Mouse (Mus musculus) kidney, adult 11 months (tissue): ENCODE measurements at regions not wholly inside any gene's neighbourhood (a gene's known extent, or its start where the extent isn't known, plus 50 kb on each side); places are given as distances from the start of the nearest gene placed in this dataset.

ENCODE experiments used
- DNase-seq: peaks from one replicate; pipeline ENCODE4 v3.0.0; 2022

DNA sequence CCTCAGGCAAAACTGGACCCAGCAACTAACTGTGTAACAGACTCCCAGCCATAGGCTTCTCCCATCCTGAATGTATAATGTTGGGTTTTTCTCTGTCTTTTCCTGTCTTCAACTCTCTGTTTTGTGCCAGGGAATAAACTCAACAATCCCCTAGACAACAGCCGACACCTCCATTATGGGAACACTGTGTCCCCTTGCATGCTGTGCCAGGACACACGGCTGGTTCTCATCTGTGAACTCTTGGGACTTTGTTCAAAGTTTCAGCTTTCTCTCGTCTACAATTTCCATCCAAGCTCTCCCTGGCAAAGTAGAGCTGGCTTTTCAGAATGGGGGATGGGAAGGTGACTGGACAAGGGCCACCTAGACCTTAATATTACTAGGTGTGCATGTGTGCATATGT lies 56.1 kb upstream of the Kcng1 start:
- no peak for DNase-seq

DNA sequence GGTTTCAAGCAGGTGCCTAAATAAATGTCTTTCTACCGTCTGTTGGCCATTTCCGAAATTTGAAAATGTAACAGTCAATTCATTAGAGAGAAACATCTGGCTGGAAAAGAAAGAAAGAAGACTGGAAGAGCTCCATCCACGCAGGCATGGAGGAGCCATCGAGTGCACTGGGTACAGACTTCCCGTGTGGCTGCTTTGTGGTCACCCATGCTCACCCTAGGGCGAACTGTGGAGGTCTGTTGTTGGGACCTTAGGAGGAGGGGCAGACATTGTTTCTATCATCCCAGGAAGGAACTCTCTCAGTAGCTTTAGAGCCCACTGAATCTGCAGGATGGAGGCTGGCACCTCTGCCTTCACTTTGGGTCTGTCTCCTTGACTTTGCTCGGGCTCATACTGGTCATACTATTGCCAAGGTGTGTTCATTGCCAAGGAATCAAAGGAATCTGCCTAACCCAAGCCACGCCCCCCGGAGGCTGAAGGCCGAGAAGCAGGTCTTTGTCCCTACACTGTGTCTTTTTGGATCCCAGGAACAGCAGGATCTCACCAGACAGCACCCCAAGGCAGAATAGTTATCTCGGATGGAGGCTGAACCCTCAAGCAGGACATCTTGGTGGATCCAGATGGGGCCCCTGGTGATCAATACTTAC lies 54.3 kb upstream of the Kcng1 start:
- DNase-seq, result peak; percentile 17

DNA sequence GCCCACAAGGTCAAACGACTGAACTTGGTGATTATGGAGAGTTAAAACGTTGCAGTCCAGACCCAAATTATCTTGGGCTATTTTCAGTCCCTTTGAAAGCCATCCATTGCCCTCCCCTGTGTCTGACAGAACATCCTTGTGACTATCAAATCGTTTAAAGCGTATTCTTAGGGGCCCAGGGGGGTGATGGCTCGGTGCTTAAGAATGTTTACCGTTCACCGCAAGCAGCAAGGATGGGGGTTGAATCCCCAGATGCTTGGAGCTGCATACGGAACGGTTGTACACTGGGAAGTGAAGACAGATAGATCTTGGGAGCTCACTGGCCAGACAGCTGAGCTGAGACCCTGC lies 52.7 kb upstream of the Kcng1 start:
- DNase-seq, result no peak

- no peak for DNase-seq
Observed at GRCm38 (mm10) chr2:168333552-168334240, 52.2 kb upstream of the Kcng1 start.

DNA sequence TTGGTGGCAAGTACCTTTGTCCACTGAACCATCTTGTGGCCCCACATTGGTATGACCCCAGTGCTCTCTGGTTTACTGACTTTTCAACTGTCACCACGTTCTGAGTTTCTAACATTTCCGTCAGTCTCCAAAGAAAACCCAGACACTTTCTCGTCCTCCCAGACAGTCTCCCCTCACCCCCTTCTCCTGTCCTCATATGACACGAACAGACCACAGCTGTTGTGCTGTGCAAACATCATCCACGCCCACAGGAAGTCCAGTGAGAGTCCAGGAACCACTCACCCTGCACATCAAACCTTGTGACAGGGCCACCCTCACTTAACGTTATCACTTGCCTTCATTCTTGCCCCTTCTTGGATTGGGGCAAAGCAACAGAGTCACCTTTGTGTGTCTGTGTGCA lies 51.4 kb upstream of the Kcng1 start:
- no peak for DNase-seq
